Mouse (Mus musculus): ENCODE data around the gene Fxyd6.

Fxyd6 gene

GRCm38 (mm10) chr9:45370117-45370561 lies at the start of gene Fxyd6:
Fxyd6 (plus strand) TSS chr9:45370185.
- DNase-seq (ENCODE audit: extremely low read depth, low read depth, low spot score), result no peak

GRCm38 (mm10) chr9:45321465-45321864 lies 48.5 kb upstream of the Fxyd6 start:
- DNase-seq (ENCODE audit: extremely low read depth, low read depth, low spot score), result no peak

GRCm38 (mm10) chr9:45321946-45322430 lies 48.0 kb upstream of the Fxyd6 start:
- DNase-seq (ENCODE audit: extremely low read depth, low read depth, low spot score), result no peak

- no peak for DNase-seq (ENCODE audit: extremely low read depth, low read depth, low spot score)
Measured at GRCm38 (mm10) chr9:45326390-45326789, 43.6 kb upstream of the Fxyd6 start.

- DNase-seq (ENCODE audit: extremely low read depth, low read depth, low spot score), result no peak
Measured at GRCm38 (mm10) chr9:45328263-45328662, 41.7 kb upstream of the Fxyd6 start.

GRCm38 (mm10) chr9:45329577-45329976 lies 40.4 kb upstream of the Fxyd6 start:
- DNase-seq (ENCODE audit: extremely low read depth, low read depth, low spot score), result no peak

- DNase-seq (ENCODE audit: extremely low read depth, low read depth, low spot score), result no peak
Measured at GRCm38 (mm10) chr9:45337406-45337805, 32.6 kb upstream of the Fxyd6 start.

GRCm38 (mm10) chr9:45343066-45343465 lies 26.9 kb upstream of the Fxyd6 start:
- no peak for DNase-seq (ENCODE audit: extremely low read depth, low read depth, low spot score)

- DNase-seq (ENCODE audit: extremely low read depth, low read depth, low spot score), result no peak
Measured at GRCm38 (mm10) chr9:45345516-45345915, 24.5 kb upstream of the Fxyd6 start.

- DNase-seq (ENCODE audit: extremely low read depth, low read depth, low spot score), result no peak
Measured at GRCm38 (mm10) chr9:45346276-45346675, 23.7 kb upstream of the Fxyd6 start.

- no peak for DNase-seq (ENCODE audit: extremely low read depth, low read depth, low spot score)
Measured at GRCm38 (mm10) chr9:45348560-45348959, 21.4 kb upstream of the Fxyd6 start.

GRCm38 (mm10) chr9:45349181-45349580 lies 20.8 kb upstream of the Fxyd6 start:
- no peak for DNase-seq (ENCODE audit: extremely low read depth, low read depth, low spot score)

- DNase-seq (ENCODE audit: extremely low read depth, low read depth, low spot score), result no peak
Measured at GRCm38 (mm10) chr9:45349851-45350250, 20.1 kb upstream of the Fxyd6 start.

GRCm38 (mm10) chr9:45355192-45355591 lies 14.8 kb upstream of the Fxyd6 start:
- no peak for DNase-seq (ENCODE audit: extremely low read depth, low read depth, low spot score)

GRCm38 (mm10) chr9:45358356-45358755 lies 11.6 kb upstream of the Fxyd6 start:
- DNase-seq (ENCODE audit: extremely low read depth, low read depth, low spot score), result no peak

GRCm38 (mm10) chr9:45362051-45362461 lies 7.9 kb upstream of the Fxyd6 start:
- no peak for DNase-seq (ENCODE audit: extremely low read depth, low read depth, low spot score)

GRCm38 (mm10) chr9:45363639-45364214 lies 6.3 kb upstream of the Fxyd6 start:
- DNase-seq (ENCODE audit: extremely low read depth, low read depth, low spot score), result no peak

- DNase-seq (ENCODE audit: extremely low read depth, low read depth, low spot score), result no peak
Measured at GRCm38 (mm10) chr9:45367716-45368115, 2.3 kb upstream of the Fxyd6 start.

- no peak for DNase-seq (ENCODE audit: extremely low read depth, low read depth, low spot score)
Measured at GRCm38 (mm10) chr9:45368341-45368901, 1.6 kb upstream of the Fxyd6 start.

- no peak for DNase-seq (ENCODE audit: extremely low read depth, low read depth, low spot score)
Measured at GRCm38 (mm10) chr9:45370616-45371336, 791 bp downstream of the Fxyd6 start.

- DNase-seq (ENCODE audit: extremely low read depth, low read depth, low spot score), result no peak
Measured at GRCm38 (mm10) chr9:45371337-45371707, 1.3 kb downstream of the Fxyd6 start.

- no peak for DNase-seq (ENCODE audit: extremely low read depth, low read depth, low spot score)
Measured at GRCm38 (mm10) chr9:45373896-45374295, 3.9 kb downstream of the Fxyd6 start.
